Mouse (Mus musculus) ovary, adult 2 months (tissue): ENCODE results near the gene Alkbh2. TPM values are rescaled to one million over a fixed set of nuclear protein-coding genes. Genes with fewer than 3 reads are reported as not detected.

ENCODE experiments used
- polyA plus RNA-seq: library from polyadenylated mRNA; depleted of rRNA; stranded (reverse); fragments of >200 nt; gene quantifications from 2 replicates; pipeline ENCODE4 v1.2.3, GENCODE M21; 2012; rRNA removed

The Alkbh2 gene
- 15.4 and 19.7 TPM in 2 replicates for polyA plus RNA-seq

DNA sequence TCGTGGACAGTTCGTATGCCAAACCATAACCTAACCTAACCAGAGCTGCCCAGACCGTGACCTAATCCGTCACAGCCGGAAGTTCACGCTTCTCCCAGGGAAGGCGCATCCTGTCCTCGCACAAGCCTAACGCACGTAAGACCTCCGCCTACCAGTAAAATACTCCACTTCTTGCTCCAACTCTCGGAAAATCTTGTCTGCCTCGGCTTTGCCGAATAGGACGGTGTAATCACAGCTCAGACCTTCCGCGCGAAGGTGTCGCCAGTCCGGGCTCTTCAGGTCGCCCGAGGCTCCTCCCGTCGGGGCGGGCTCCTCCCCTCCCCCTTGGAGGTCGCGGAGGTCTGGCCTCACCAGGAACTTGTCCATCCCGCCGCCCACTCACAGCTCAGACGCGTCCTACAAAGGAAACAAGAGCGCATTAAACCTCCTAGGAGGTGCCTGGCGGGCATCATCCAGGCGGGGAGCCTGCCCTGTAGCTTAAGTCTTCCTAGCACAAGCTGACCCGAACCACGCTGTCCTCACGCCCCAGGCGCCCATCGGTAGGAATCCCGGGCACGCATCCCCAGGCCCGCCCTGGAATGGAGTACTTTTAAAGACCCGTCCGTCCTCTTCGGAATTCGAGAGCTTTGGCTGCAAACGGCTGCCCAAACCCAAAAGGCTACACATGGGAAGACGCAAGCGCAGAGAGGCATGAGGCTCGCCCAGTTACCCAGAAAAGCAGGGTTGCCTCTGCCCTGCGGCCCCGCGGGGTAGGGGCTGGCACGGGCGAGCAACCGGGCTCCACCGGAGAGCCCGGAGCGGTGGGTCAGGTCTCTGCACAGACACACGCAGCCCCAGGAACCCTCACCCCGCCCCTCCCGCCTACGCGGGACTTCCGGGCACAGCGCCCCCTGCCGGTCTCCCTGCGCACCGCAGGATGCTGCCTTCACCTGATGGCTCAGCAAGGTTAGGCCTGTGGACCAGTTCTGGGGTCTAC is at the start of gene Alkbh2:
Alkbh2 (minus strand) TSS at position 845 of the 976 bp plus-strand sequence.

DNA sequence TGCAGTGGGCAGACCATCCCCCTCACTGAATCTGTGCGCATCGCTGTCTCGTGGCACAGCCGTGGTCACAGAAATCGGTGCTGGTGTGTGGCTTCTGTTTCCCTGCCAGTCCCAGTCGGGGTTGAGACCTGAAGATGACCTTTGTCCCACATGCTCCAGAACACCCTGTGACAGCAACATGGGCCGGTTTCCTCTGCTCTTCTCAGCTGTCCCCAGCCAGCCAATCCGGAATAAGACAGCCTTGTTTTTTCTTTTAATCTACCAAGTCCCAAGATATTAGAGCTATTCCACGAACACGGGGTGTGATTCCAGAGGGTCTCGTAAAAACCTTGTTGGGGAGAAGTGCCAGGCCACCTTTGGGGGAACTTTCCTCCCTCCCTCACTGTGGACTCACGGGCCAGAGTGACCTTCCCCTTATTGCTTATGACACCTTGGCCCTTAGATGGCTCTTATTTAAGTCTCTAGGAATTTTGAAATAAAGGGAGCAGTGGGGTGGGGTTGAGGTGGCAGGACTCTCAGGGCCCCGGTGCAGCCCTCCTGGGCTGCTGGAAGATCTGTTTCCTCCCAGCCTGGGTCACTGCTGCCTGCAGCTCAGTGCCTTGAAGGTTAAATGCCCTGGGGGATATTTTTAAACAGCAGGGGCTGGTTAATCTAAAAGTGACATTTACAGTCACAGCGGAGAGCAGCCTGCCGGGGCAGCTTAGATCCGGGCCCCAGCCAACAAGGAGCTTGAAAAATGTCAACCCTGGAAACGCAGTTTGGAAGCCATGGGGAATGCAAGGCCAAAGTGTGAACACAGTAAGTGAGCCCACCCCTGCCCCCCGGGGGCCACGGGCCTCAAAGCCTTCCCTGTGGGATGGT is 18.2 kb upstream of the Alkbh2 start, which contains the start of gene Acacb:
Acacb (plus strand) TSS at position 508 of the 861 bp plus-strand sequence.

DNA sequence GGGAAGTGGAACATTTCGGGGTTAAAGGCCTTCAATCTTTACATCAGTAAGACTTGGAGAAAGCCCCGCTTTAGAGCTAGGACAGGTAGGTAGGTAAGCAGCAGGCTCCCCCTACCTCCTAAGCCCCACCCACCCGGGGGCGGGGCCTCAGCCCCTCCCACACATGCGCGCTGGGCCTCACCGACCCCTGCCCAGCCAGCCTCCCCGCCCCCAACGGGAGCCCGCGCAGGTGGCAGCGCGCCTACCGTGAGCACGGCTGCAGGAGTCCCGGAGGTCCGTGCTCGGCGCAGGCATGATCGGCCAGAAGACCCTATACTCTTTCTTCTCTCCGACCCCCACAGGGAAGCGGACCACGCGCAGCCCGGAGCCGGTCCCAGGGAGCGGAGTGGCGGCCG is 2.2 kb upstream of the Alkbh2 start, which contains the start of gene Ung:
Ung (plus strand) TSS at position 176 of the 395 bp plus-strand sequence.

DNA sequence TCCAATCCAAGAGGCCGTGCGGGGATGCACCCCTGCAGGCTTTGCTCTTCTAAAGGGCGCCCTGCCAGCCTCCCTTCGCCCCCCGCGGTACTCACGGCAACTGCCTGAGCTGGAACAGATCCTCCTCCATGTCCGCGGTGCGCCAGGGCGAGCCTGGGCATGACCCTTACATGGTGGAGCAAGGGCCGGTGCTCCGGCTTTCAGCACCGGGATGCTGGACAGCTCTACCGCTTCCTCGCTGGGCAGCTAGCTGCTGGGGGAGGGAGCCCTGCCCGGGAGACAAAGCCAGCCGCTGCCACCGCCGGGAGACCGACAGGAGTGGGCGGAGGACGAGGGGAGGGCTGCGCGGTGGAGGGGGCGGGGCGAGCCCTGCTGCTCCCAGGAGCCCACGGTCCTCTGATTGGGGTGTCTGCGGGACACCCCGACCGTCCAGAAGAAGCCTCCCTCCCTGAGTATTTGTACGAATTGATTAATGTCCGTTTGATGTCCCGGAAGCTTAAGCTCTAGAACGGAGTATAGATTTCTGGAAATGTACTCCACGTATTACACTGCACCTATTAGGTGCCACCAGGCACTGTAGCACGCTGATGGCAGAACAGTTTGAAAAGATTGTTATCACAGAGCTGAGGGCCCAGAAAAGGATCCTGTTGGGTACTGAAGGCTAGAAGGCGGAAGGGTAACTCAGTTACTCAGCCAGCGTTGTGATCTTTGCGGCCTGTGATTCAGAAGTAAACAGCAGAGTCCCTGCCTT is 36.8 kb downstream of the Alkbh2 start, which contains the start of gene Svop:
Svop (minus strand) TSS at position 514 of the 751 bp plus-strand sequence.

Other genes with a start within 250 kb of the Alkbh2 start
- gene Coro1c, start 219.5 kb downstream of the Alkbh2 start, polyA plus RNA-seq = 76.6 and 79.5 TPM in 2 replicates
- 16.7 and 18.8 TPM in 2 replicates for gene Ssh1, start 134.3 kb downstream of the Alkbh2 start, polyA plus RNA-seq
- gene Dao, start 124.5 kb downstream of the Alkbh2 start, polyA plus RNA-seq = 0.90 and 1.00 TPM in 2 replicates
- gene Usp30, start 62.8 kb downstream of the Alkbh2 start, polyA plus RNA-seq = 27.5 and 40.6 TPM in 2 replicates
- gene Svop, start 36.6 kb downstream of the Alkbh2 start, polyA plus RNA-seq = 0.13 and 0.20 TPM in 2 replicates
- gene Ung, start 2.2 kb upstream of the Alkbh2 start, polyA plus RNA-seq = 19.1 and 26.7 TPM in 2 replicates
- gene Acacb, start 18.3 kb upstream of the Alkbh2 start, polyA plus RNA-seq = 30.3 and 32.6 TPM in 2 replicates
- gene Foxn4, start 145.6 kb upstream of the Alkbh2 start, polyA plus RNA-seq = 0.92 and 2.1 TPM in 2 replicates
- gene Myo1h, start 160.9 kb upstream of the Alkbh2 start, polyA plus RNA-seq = 1.1 and 2.1 TPM in 2 replicates